Mouse (Mus musculus): ENCODE measurements at regions not wholly inside any gene's neighbourhood (a gene's known extent, or its start where the extent isn't known, plus 50 kb on each side); places are given as distances from the start of the nearest gene placed in this dataset.

DNA sequence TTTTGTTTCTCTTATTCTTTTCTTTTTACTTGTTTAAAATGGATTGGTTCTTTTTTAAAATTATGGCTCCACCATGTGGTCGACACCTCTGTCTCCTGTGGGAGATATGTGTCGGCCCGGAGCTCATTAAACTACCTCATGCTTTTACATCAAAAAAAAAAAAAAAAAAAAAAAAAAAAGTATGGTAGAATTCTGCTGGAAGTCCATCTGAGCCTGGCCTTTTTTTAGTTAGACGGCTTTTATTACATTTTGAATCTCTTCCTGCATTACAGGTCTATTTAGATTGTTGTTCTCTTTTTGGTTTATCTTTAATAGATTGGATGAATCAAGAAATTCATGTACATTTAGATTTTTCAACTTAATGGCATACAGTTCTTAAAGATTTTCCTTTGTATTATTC lies 350.8 kb upstream of the Ascc3 start:
- Histone ChIP-seq H3K9me3 (ENCODE audit: control insufficient read depth, low read length) (no peaks in the 10 kb centered on the region), H3K27ac (ENCODE audit: low read length) (no peak overlapping the region), H3K4me3 (ENCODE audit: low read length) (no peak overlapping the region), H3K9ac (ENCODE audit: low read length) (no peak overlapping the region), H3K4me1 (replicated peaks; ENCODE audit: control insufficient read depth, insufficient read depth, low read length) (no peaks in the 10 kb centered on the region), H3K27me3 (ENCODE audit: control insufficient read depth, insufficient read depth, low read depth, low read length) (no peaks in the 10 kb centered on the region), H3K36me3 (ENCODE audit: control insufficient read depth, insufficient read depth, low read length) (no peaks in the 10 kb centered on the region), H3K4me2 (ENCODE audit: low read depth, low read length) (no peak overlapping the region)
- WGBS, result 67% methylated on average over 4 of the region's 4 CpGs
- ATAC-seq (ENCODE audit: low read depth), result no peak

- Histone ChIP-seq H3K27ac (ENCODE audit: low read length) (no peak overlapping the region), H3K4me3 (ENCODE audit: low read length) (no peak overlapping the region), H3K36me3 (ENCODE audit: control insufficient read depth, insufficient read depth, low read length) (no peaks in the 10 kb centered on the region), H3K4me2 (ENCODE audit: low read depth, low read length) (no peak overlapping the region), H3K9me3 (ENCODE audit: control insufficient read depth, low read length) (no peaks in the 10 kb centered on the region), H3K4me1 (replicated peaks; ENCODE audit: control insufficient read depth, insufficient read depth, low read length) (no peaks in the 10 kb centered on the region), H3K27me3 (ENCODE audit: control insufficient read depth, insufficient read depth, low read depth, low read length) (no peaks in the 10 kb centered on the region), H3K9ac (ENCODE audit: low read length) (no peak overlapping the region)
- no peak for ATAC-seq (ENCODE audit: low read depth)
- 57% methylated on average over 2 of the region's 2 CpGs for WGBS
These were observed 388.9 kb upstream of the Ascc3 start for GRCm38 (mm10) chr10:50203587-50203986.

GRCm38 (mm10) chr10:50201691-50202090 lies 390.8 kb upstream of the Ascc3 start:
- no peaks in the 10 kb centered on the region for H3K36me3 ChIP-seq (ENCODE audit: control insufficient read depth, insufficient read depth, low read length)
- 45% methylated on average over 2 of the region's 2 CpGs for WGBS
- H3K27me3 ChIP-seq (ENCODE audit: control insufficient read depth, insufficient read depth, low read depth, low read length), result no peaks in the 10 kb centered on the region
- no peak overlapping the region for H3K4me2 ChIP-seq (ENCODE audit: low read depth, low read length)
- H3K9ac ChIP-seq (ENCODE audit: low read length), result no peak overlapping the region
- ATAC-seq (ENCODE audit: low read depth), result no peak
- no peak overlapping the region for H3K27ac ChIP-seq (ENCODE audit: low read length)
- H3K4me1 ChIP-seq (replicated peaks; ENCODE audit: control insufficient read depth, insufficient read depth, low read length), result no peaks in the 10 kb centered on the region
- H3K4me3 ChIP-seq (ENCODE audit: low read length), result no peak overlapping the region
- no peaks in the 10 kb centered on the region for H3K9me3 ChIP-seq (ENCODE audit: control insufficient read depth, low read length)

DNA sequence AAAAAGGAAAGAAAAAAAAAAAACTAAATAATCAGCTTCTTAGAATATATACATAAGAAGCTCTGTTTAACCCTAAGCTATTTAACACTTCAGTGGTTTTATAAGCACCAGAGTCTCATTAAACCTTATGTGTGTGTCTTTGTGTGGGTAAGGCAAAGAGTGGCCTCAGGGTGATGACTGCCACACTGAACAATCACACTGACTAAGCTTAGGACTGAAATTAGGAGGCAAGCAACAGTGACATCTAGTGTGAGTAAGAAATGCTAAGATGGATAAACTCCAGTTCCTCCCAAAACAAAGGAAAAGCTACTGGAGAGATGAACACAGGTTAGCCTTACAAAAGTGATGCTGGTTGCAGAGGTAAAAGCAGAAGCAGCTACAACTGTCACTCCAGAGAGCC lies 392.6 kb upstream of the Ascc3 start:
- no peaks in the 10 kb centered on the region for H3K4me1 ChIP-seq (replicated peaks; ENCODE audit: control insufficient read depth, insufficient read depth, low read length)
- no peak overlapping the region for H3K9ac ChIP-seq (ENCODE audit: low read length)
- no peak for ATAC-seq (ENCODE audit: low read depth)
- no peak overlapping the region for H3K4me3 ChIP-seq (ENCODE audit: low read length)
- H3K27me3 ChIP-seq (ENCODE audit: control insufficient read depth, insufficient read depth, low read depth, low read length), result no peaks in the 10 kb centered on the region
- no peaks in the 10 kb centered on the region for H3K36me3 ChIP-seq (ENCODE audit: control insufficient read depth, insufficient read depth, low read length)
- no peak overlapping the region for H3K27ac ChIP-seq (ENCODE audit: low read length)
- H3K4me2 ChIP-seq (ENCODE audit: low read depth, low read length), result no peak overlapping the region
- H3K9me3 ChIP-seq (ENCODE audit: control insufficient read depth, low read length), result no peaks in the 10 kb centered on the region

- no peak for ATAC-seq (ENCODE audit: low read depth)
- no peak overlapping the region for H3K9ac ChIP-seq (ENCODE audit: low read length)
These were observed 394.5 kb upstream of the Ascc3 start for GRCm38 (mm10) chr10:50197897-50198538.

GRCm38 (mm10) chr10:50190276-50190675 lies 401.7 kb upstream of the Grik2 start:
- Histone ChIP-seq H3K9ac (ENCODE audit: low read length) (no peak overlapping the region), H3K4me3 (ENCODE audit: low read length) (no peak overlapping the region), H3K27ac (ENCODE audit: low read length) (no peak overlapping the region), H3K4me1 (replicated peaks; ENCODE audit: control insufficient read depth, insufficient read depth, low read length) (no peaks in the 10 kb centered on the region), H3K36me3 (ENCODE audit: control insufficient read depth, insufficient read depth, low read length) (no peaks in the 10 kb centered on the region), H3K4me2 (ENCODE audit: low read depth, low read length) (no peak overlapping the region), H3K9me3 (ENCODE audit: control insufficient read depth, low read length) (no peaks in the 10 kb centered on the region), H3K27me3 (ENCODE audit: control insufficient read depth, insufficient read depth, low read depth, low read length) (no peaks in the 10 kb centered on the region)
- ATAC-seq (ENCODE audit: low read depth), result no peak
- 75% methylated on average over 4 of the region's 4 CpGs for WGBS

More at GRCm38 (mm10) chr10:50197897-50198538, 394.5 kb upstream of the Ascc3 start:
- H3K4me1 ChIP-seq (replicated peaks; ENCODE audit: control insufficient read depth, insufficient read depth, low read length), result no peaks in the 10 kb centered on the region
- 62% methylated on average over 5 of the region's 5 CpGs for WGBS
- no peak overlapping the region for H3K4me2 ChIP-seq (ENCODE audit: low read depth, low read length)
- H3K4me3 ChIP-seq (ENCODE audit: low read length), result no peak overlapping the region
- no peak overlapping the region for H3K27ac ChIP-seq (ENCODE audit: low read length)
- no peaks in the 10 kb centered on the region for H3K27me3 ChIP-seq (ENCODE audit: control insufficient read depth, insufficient read depth, low read depth, low read length)
- no peaks in the 10 kb centered on the region for H3K36me3 ChIP-seq (ENCODE audit: control insufficient read depth, insufficient read depth, low read length)
- no peaks in the 10 kb centered on the region for H3K9me3 ChIP-seq (ENCODE audit: control insufficient read depth, low read length)

DNA sequence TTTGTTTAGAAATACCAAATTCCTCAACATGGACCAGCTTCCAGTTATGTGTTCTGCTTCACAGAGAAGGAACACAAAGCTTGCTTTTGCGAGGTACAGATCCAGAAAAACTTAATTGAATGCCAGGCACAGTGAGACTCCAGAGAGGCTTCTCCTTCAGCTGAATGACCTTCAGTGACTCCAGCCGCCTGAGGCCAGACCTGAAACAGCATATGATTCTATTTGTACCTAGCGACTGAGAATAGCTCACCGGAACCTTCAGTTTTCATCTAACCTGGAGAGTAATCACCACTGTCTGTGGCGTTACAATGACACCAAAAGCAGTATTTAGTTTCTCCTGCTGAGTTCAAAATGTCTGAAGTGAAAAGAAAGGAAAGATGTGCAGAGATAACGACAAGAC lies 380.6 kb upstream of the Grik2 start:
- H3K36me3 ChIP-seq (ENCODE audit: control insufficient read depth, insufficient read depth, low read length), result no peaks in the 10 kb centered on the region
- no peaks in the 10 kb centered on the region for H3K9me3 ChIP-seq (ENCODE audit: control insufficient read depth, low read length)
- H3K9ac ChIP-seq (ENCODE audit: low read length), result no peak overlapping the region
- H3K4me3 ChIP-seq (ENCODE audit: low read length), result no peak overlapping the region
- no peak overlapping the region for H3K4me2 ChIP-seq (ENCODE audit: low read depth, low read length)
- no peaks in the 10 kb centered on the region for H3K27me3 ChIP-seq (ENCODE audit: control insufficient read depth, insufficient read depth, low read depth, low read length)
- no peak for ATAC-seq (ENCODE audit: low read depth)
- no peaks in the 10 kb centered on the region for H3K4me1 ChIP-seq (replicated peaks; ENCODE audit: control insufficient read depth, insufficient read depth, low read length)
- H3K27ac ChIP-seq (ENCODE audit: low read length), result no peak overlapping the region
- 73% methylated on average over 6 of the region's 6 CpGs for WGBS

- Histone ChIP-seq H3K9me3 (ENCODE audit: control insufficient read depth, low read length) (no peaks in the 10 kb centered on the region), H3K36me3 (ENCODE audit: control insufficient read depth, insufficient read depth, low read length) (no peaks in the 10 kb centered on the region), H3K27ac (ENCODE audit: low read length) (no peak overlapping the region), H3K9ac (ENCODE audit: low read length) (no peak overlapping the region), H3K4me2 (ENCODE audit: low read depth, low read length) (no peak overlapping the region), H3K27me3 (ENCODE audit: control insufficient read depth, insufficient read depth, low read depth, low read length) (no peaks in the 10 kb centered on the region), H3K4me1 (replicated peaks; ENCODE audit: control insufficient read depth, insufficient read depth, low read length) (no peaks in the 10 kb centered on the region), H3K4me3 (ENCODE audit: low read length) (no peak overlapping the region)
- no peak for ATAC-seq (ENCODE audit: low read depth)
- WGBS, result 50% methylated on average over 1 of the region's 1 CpGs
These were observed 349.8 kb upstream of the Grik2 start for GRCm38 (mm10) chr10:50138351-50138750.

- Histone ChIP-seq H3K9me3 (ENCODE audit: control insufficient read depth, low read length) (no peaks in the 10 kb centered on the region), H3K27me3 (ENCODE audit: control insufficient read depth, insufficient read depth, low read depth, low read length) (no peaks in the 10 kb centered on the region), H3K4me2 (ENCODE audit: low read depth, low read length) (no peak overlapping the region), H3K36me3 (ENCODE audit: control insufficient read depth, insufficient read depth, low read length) (no peaks in the 10 kb centered on the region), H3K27ac (ENCODE audit: low read length) (no peak overlapping the region), H3K4me3 (ENCODE audit: low read length) (no peak overlapping the region), H3K9ac (ENCODE audit: low read length) (no peak overlapping the region), H3K4me1 (replicated peaks; ENCODE audit: control insufficient read depth, insufficient read depth, low read length) (no peaks in the 10 kb centered on the region)
- ATAC-seq (ENCODE audit: low read depth), result peak; percentile 51; the same call in 1 of the 2 replicates
- 39% methylated on average over 7 of the region's 7 CpGs for WGBS
These were observed 349.2 kb upstream of the Grik2 start for GRCm38 (mm10) chr10:50137783-50138182.

GRCm38 (mm10) chr10:50136165-50136564 lies 347.6 kb upstream of the Grik2 start:
- H3K27me3 ChIP-seq (ENCODE audit: control insufficient read depth, insufficient read depth, low read depth, low read length), result no peaks in the 10 kb centered on the region
- ATAC-seq (ENCODE audit: low read depth), result no peak
- no peaks in the 10 kb centered on the region for H3K9me3 ChIP-seq (ENCODE audit: control insufficient read depth, low read length)
- WGBS, result 84% methylated on average over 1 of the region's 1 CpGs
- H3K4me1 ChIP-seq (replicated peaks; ENCODE audit: control insufficient read depth, insufficient read depth, low read length), result no peaks in the 10 kb centered on the region
- no peaks in the 10 kb centered on the region for H3K36me3 ChIP-seq (ENCODE audit: control insufficient read depth, insufficient read depth, low read length)
- H3K27ac ChIP-seq (ENCODE audit: low read length), result no peak overlapping the region
- no peak overlapping the region for H3K4me3 ChIP-seq (ENCODE audit: low read length)
- H3K9ac ChIP-seq (ENCODE audit: low read length), result no peak overlapping the region
- no peak overlapping the region for H3K4me2 ChIP-seq (ENCODE audit: low read depth, low read length)

All from lung, embryonic 16.5 days (tissue).